Mouse (Mus musculus) C2C12 (cell line): ENCODE measurements around the gene 2900026A02Rik. TPM values are rescaled to one million over a fixed set of nuclear protein-coding genes. Genes with fewer than 3 reads are reported as not detected.

ENCODE experiments used
- H3K27me3 ChIP-seq: one replicate; pipeline ENCODE4 v1.6.1; 2011; ENCODE audit not compliant: control insufficient read depth, insufficient read depth, insufficient read length
- H3K36me3 ChIP-seq: one replicate; pipeline ENCODE4 v1.6.1; 2011; ENCODE audit not compliant: control insufficient read depth, insufficient read depth
- H3K4me3 ChIP-seq: one replicate; pipeline ENCODE4 v1.5.1; 2011; ENCODE audit warnings: mild to moderate bottlenecking, control low read depth; ENCODE audit not compliant: poor library complexity, insufficient read depth, severe bottlenecking
- H3K79me2 ChIP-seq: one replicate; pipeline ENCODE4 v1.6.1; 2011; ENCODE audit not compliant: control insufficient read depth, insufficient read depth
- H3K79me3 ChIP-seq: one replicate; pipeline ENCODE4 v1.6.1; 2011; ENCODE audit warnings: low read depth, control low read depth
- H3ac ChIP-seq: one replicate; pipeline ENCODE3; 2011; ENCODE audit warnings: low read depth; ENCODE audit not compliant: control insufficient read depth, insufficient read length
- CEBPB ChIP-seq: IDR thresholded peaks from one replicate; pipeline ENCODE4 v1.6.1; 2011; ENCODE audit warnings: low read depth, mild to moderate bottlenecking, control low read depth, moderate library complexity
- CTCF ChIP-seq: IDR thresholded peaks from one replicate; pipeline ENCODE4 v1.5.1; 2011; ENCODE audit not compliant: control insufficient read depth, insufficient read depth, insufficient read length
- FOSL1 ChIP-seq: IDR thresholded peaks from one replicate; pipeline ENCODE4 v1.8.0; 2011; ENCODE audit warnings: mild to moderate bottlenecking, low read length; ENCODE audit not compliant: poor library complexity, insufficient read depth, severe bottlenecking
- MAX ChIP-seq: IDR thresholded peaks from one replicate; pipeline ENCODE4 v1.6.1; 2011; ENCODE audit warnings: mild to moderate bottlenecking, control low read depth
- MYOD1 ChIP-seq: IDR thresholded peaks from one replicate; pipeline ENCODE4 v1.6.1; 2011; ENCODE audit warnings: low read depth; ENCODE audit not compliant: control insufficient read depth, insufficient read length
- MYOG ChIP-seq: IDR thresholded peaks from one replicate; pipeline ENCODE4 v1.6.1; 2011; ENCODE audit not compliant: control insufficient read depth, insufficient read length; ENCODE audit errors: extremely low read depth
- USF1 ChIP-seq: IDR thresholded peaks from one replicate; pipeline ENCODE4 v1.6.1; 2011; ENCODE audit warnings: low read depth, mild to moderate bottlenecking, control low read depth, moderate library complexity
- polyA plus RNA-seq: library from polyadenylated mRNA; unstranded; fragments of >200 nt; fragmentation: generic; extraction: Trizol; gene quantifications from one replicate; pipeline ENCODE4 v1.2.1, GENCODE M21; 2012; ENCODE audit warnings: missing spikeins

Gene 2900026A02Rik
- polyA plus RNA-seq, 1 experiment, result 8.4 TPM

GRCm38 (mm10) chr5:113219876-113220275 lies 1.2 kb downstream of the 2900026A02Rik start:
- Histone ChIP-seq H3K36me3 (no peaks in the 10 kb centered on the region), H3K79me2 (no peaks in the 10 kb centered on the region), H3K27me3 (no peaks in the 10 kb centered on the region), H3ac (no peak overlapping the region), H3K79me3 (no peaks in the 10 kb centered on the region), H3K4me3 (no peak overlapping the region)
- no peak for TF ChIP-seq MAX
- TF ChIP-seq USF1, result no peak
- TF ChIP-seq CEBPB, result no peak
- TF ChIP-seq MYOG, result no peak
- no peak for TF ChIP-seq CTCF
- TF ChIP-seq FOSL1, result no peak
- no peak for TF ChIP-seq MYOD1

DNA sequence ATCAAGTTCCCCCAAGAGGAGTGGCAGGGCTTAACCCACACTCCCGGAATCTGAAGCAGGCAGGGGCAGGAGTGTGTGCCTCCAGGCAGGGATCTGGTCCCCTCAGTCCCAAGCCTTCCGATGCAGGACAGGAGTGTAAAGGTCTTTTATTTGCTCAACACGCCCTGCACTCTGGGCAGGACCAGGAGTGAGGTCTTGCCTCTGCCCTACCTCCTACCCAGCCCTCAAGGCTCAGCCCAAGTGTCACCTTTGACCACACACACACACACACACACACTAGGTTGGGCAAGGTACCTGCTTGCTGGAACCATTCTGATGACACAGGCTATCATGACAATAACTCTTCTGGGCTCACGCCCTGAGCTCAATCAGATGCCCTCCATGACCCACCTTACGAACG lies 1.6 kb downstream of the 2900026A02Rik start:
- H3K27me3 ChIP-seq, result no peaks in the 10 kb centered on the region
- peaks cover under 1% of the 10 kb centered on the region for H3K79me2 ChIP-seq
- no peak overlapping the region for H3K4me3 ChIP-seq
- H3ac ChIP-seq, result no peak overlapping the region
- TF ChIP-seq FOSL1, result no peak
- no peak for TF ChIP-seq MYOG
- TF ChIP-seq MAX, result no peak
- TF ChIP-seq CEBPB, result no peak
- no peak for TF ChIP-seq USF1
- no peak for TF ChIP-seq MYOD1
- no peak for TF ChIP-seq CTCF
- no peaks in the 10 kb centered on the region for H3K36me3 ChIP-seq
- no peaks in the 10 kb centered on the region for H3K79me3 ChIP-seq

DNA sequence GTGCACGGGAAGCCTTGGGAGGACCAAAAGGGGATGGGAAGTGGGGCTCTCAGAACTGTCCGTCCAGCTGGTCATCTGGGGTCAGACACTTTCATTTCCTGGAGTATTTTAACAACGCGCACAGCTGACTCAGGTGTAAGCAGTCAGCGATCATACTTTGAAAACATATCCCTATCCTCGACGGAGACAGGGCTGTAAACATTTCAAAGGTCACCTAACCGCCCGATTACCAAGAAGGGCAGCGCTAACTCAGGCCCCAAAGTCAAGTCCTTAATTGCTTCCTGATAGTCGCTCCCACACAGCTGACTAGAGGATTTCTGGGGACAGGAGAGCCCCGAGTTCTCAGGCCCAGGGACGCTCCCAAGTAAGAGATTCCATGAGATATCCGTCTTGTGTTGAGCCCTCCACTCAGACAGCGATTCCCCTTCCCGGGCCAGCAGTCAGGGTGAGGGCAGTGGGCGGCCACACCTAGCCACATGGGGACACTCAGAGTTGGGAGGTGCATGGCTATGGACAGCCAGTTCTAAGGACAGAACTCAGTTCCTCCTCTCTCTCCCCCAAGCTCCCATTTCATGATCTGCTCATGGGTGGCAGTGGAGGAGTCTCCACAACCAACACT lies 2.3 kb downstream of the 2900026A02Rik start:
- H3K79me2 ChIP-seq, result peaks cover 8% of the 10 kb centered on the region
- TF ChIP-seq MYOG, result no peak
- no peak for TF ChIP-seq MAX
- H3ac ChIP-seq, result no peak overlapping the region
- H3K36me3 ChIP-seq, result no peaks in the 10 kb centered on the region
- H3K4me3 ChIP-seq, result no peak overlapping the region
- H3K79me3 ChIP-seq, result no peaks in the 10 kb centered on the region
- no peaks in the 10 kb centered on the region for H3K27me3 ChIP-seq

DNA sequence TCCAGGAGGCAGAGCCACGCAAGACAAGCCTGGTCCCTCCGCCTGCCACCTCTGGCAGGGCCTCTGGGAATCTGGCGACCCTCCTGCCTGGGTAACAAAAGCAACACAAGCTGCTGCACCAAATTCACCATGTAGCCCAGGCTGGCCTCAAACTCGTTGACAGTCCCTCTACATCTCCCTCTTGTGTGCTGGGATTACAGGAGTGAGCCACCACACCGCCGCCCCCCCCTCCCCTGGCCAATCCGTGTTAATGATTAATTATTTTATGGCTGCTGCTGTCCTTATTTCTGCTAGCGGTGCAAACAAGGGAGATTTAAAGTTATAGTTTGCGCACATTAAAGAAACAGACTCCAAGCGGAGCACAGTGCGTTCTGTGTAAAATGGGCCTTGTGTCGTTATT lies 4.0 kb downstream of the 2900026A02Rik start:
- H3K36me3 ChIP-seq, result no peaks in the 10 kb centered on the region
- H3K4me3 ChIP-seq, result no peak overlapping the region
- no peaks in the 10 kb centered on the region for H3K27me3 ChIP-seq
- H3ac ChIP-seq, result no peak overlapping the region
- peaks cover 19% of the 10 kb centered on the region for H3K79me2 ChIP-seq
- peaks cover 4% of the 10 kb centered on the region for H3K79me3 ChIP-seq
- TF ChIP-seq MAX, result no peak

GRCm38 (mm10) chr5:113216328-113216960 lies 4.6 kb downstream of the 2900026A02Rik start:
- Histone ChIP-seq H3K27me3 (no peaks in the 10 kb centered on the region), H3K79me2 (peaks cover 23% of the 10 kb centered on the region), H3K79me3 (peaks cover 5% of the 10 kb centered on the region), H3K36me3 (no peaks in the 10 kb centered on the region), H3K4me3 (peak overlapping the region; percentile 6), H3ac (no peak overlapping the region)
- TF ChIP-seq USF1, result no peak
- TF ChIP-seq MAX, result no peak
- TF ChIP-seq MYOG, result no peak
- TF ChIP-seq CEBPB, result no peak
- TF ChIP-seq CTCF, result no peak
- no peak for TF ChIP-seq FOSL1
- TF ChIP-seq MYOD1, result no peak

DNA sequence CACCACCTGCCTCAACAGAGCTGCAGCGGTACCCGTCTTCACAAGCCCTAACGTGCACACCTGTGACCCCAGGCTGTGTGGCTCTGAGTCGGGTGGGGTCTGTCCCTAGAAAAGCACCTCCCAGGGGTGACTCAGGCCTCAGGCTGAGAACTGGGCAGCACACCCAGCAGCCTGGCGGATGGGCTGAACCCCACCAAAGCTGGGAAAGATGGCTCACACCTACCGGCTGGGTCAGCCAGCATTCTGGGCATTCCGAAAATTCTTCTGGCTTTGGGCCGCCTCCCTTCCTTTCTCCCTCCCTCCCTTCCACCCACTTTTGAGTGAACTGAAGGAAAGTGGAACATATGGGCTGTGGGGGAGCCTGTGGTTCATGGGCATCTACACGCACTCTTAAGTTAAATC lies 5.4 kb downstream of the 2900026A02Rik start:
- TF ChIP-seq MYOG (no peak), CTCF (no peak), MAX (no peak), CEBPB (no peak), USF1 (no peak), FOSL1 (no peak), MYOD1 (no peak)
- peaks cover 5% of the 10 kb centered on the region for H3K79me3 ChIP-seq
- H3K79me2 ChIP-seq, result peaks cover 30% of the 10 kb centered on the region
- no peak overlapping the region for H3K4me3 ChIP-seq
- H3K27me3 ChIP-seq, result no peaks in the 10 kb centered on the region
- no peak overlapping the region for H3ac ChIP-seq
- H3K36me3 ChIP-seq, result no peaks in the 10 kb centered on the region
